ENCODE assay signal across 9 mouse cellular contexts in the genomic region with DNA sequence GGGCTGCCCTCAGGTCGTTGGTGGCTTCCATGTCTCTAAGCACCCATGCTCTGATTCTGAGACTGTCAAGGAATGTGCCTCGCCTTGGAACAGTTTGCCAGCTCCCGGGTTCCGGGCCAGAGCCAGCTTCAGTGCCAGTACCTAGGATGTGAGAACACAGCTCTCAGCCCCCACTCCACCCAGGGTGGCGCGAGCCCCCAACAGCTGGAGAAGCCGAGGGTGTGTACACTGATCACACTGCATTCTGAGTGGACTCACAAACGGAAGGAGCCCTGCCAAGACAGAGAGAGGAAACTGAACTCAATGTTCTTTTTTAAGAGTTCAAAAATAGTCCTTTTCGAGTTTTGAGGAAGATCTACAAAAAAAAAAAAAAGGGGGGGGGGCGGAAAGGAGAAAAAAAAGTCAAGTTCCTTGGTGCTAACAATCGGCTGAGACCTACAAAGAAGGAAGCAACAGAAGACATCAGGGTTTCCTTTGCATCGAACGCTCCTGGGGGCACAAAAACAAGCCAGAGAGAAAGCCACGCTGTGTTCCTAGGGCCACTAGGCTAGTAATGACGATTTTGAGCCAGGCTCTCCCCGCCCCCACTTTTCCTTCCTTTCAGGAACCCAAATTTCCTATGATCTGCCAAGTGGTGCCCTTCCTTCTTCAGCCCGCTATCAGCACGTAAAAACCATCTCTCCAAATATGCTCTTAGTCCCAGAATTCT. TPM values are rescaled to one million over a fixed set of nuclear protein-coding genes. Genes with fewer than 3 reads are reported as not detected.
DNase-seq lines count a peak whose midpoint lies in the region; ATAC-seq and TF ChIP-seq lines count a peak whose summit lies in the region.
"Had no signal": no experiment of that assay in that cellular context is flagged by ENCODE, and none has a peak within 500 bp of the region (broad histone marks: within the 10 kb centered on the region; RNA-seq: fewer than 3 reads in every experiment).

No protein-coding gene starts in this region.

- peak; percentile 65 to 74 for DNase-seq in heart, adult 18-20 months
- no peak for DNase-seq in heart, postnatal 4 days
- peak; percentile 31 to 56 for DNase-seq in adrenal gland, postnatal 36 days
- DNase-seq in left cerebral cortex, adult 9 months (ENCODE audit: low spot score in 2 of 2) = peak; percentile 55 to 72
- no peak for DNase-seq in spleen, postnatal 14 days (ENCODE audit: low spot score in 2 of 2)
- no peak for DNase-seq in forebrain, postnatal 0 days
- DNase-seq in spleen, postnatal 36 days (ENCODE audit: low spot score in 2 of 2) = no peak

- peak; percentile 33 for ATAC-seq in granulocyte monocyte progenitor cell, adult 5-6 weeks (replicated peaks; ENCODE audit: poor library complexity, severe bottlenecking)
- ATAC-seq in forebrain, postnatal 0 days = no peak

- H3K36me3 ChIP-seq in forebrain, postnatal 0 days (ENCODE audit: insufficient read depth) = no peaks in the 10 kb centered on the region
- H3K36me3 ChIP-seq: lung, embryonic 15.5 days had no signal

- H3K9ac ChIP-seq in forebrain, postnatal 0 days = no peak overlapping the region
- H3K9ac ChIP-seq: lung, embryonic 15.5 days had no signal

- no peak overlapping the region for H3K4me2 ChIP-seq in forebrain, postnatal 0 days (ENCODE audit: low read depth)
- H3K4me2 ChIP-seq: lung, embryonic 15.5 days had no signal

- H3K4me1 ChIP-seq in forebrain, postnatal 0 days (ENCODE audit: insufficient read depth) = no peaks in the 10 kb centered on the region

- no peaks in the 10 kb centered on the region for H3K9me3 ChIP-seq in forebrain, postnatal 0 days (ENCODE audit: low read length)
- H3K9me3 ChIP-seq: lung, embryonic 15.5 days had no signal

- H3K27ac ChIP-seq in forebrain, postnatal 0 days (ENCODE audit: low read depth, low read length) = no peak overlapping the region
- H3K27ac ChIP-seq: lung, embryonic 15.5 days had no signal

- TF ChIP-seq CTCF in forebrain, postnatal 0 days (IDR thresholded peaks at IDR 0.05; ENCODE audit: low read depth) = no peak

- no peaks in the 10 kb centered on the region for H3K27me3 ChIP-seq in forebrain, postnatal 0 days (ENCODE audit: insufficient read depth, low read length)
- H3K27me3 ChIP-seq: lung, embryonic 15.5 days had no signal

- 78% methylated on average over 18 of the region's 18 CpGs for WGBS in forebrain, postnatal 0 days

- H3K4me3 ChIP-seq in forebrain, postnatal 0 days (ENCODE audit: low read depth, low read length) = no peak overlapping the region
- H3K4me3 ChIP-seq: lung, embryonic 15.5 days had no signal

RNA-seq across cellular contexts. Expression of a gene that starts 48.1 kb away (rescaled TPM):
- total RNA-seq in heart, adult 18-20 months (2021) = 100 to 1,000 TPM; 228 to 259 TPM
- 100 to 1,000 TPM; 278 to 282 TPM for total RNA-seq in heart, postnatal 4 days (2021)
- 1 to 10 TPM; 2.0 to 6.6 TPM for total RNA-seq in adrenal gland, postnatal 36 days (2021)
- total RNA-seq in granulocyte monocyte progenitor cell, adult 5-6 weeks (2014; fragmentation: Nextera tagmentation) = not detected in 2 replicates
- 0.04 TPM in 1 of 2 replicates, not detected in the other for total RNA-seq in granulocyte monocyte progenitor cell, adult 5-6 weeks (2017)
- 0.92 and 1.0 TPM in 2 replicates for total RNA-seq in forebrain, postnatal 0 days (2014; rRNA removed)
- 1.7 and 1.8 TPM in 2 replicates for polyA plus RNA-seq in forebrain, postnatal 0 days (2015; fragmentation: Nextera tagmentation; extraction: Ambion mirVana)

RNA-seq across cellular contexts. Expression of a gene that starts 51.5 kb away (rescaled TPM):
- 10 to 100 TPM; 20.4 to 20.9 TPM for total RNA-seq in heart, adult 18-20 months (2021)
- 10 to 100 TPM; 35.5 to 36.9 TPM for total RNA-seq in heart, postnatal 4 days (2021)
- total RNA-seq in adrenal gland, postnatal 36 days (2021) = 10 to 100 TPM; 48.5 to 49.5 TPM
- 74.1 and 79.0 TPM in 2 replicates for total RNA-seq in granulocyte monocyte progenitor cell, adult 5-6 weeks (2014; fragmentation: Nextera tagmentation)
- total RNA-seq in granulocyte monocyte progenitor cell, adult 5-6 weeks (2017) = 104 and 131 TPM in 2 replicates
- total RNA-seq in forebrain, postnatal 0 days (2014; rRNA removed) = 48.9 and 56.1 TPM in 2 replicates
- 58.7 and 58.9 TPM in 2 replicates for polyA plus RNA-seq in forebrain, postnatal 0 days (2015; fragmentation: Nextera tagmentation; extraction: Ambion mirVana)

RNA-seq across cellular contexts. Expression of a gene that starts 51.6 kb away (rescaled TPM):
- total RNA-seq in heart, adult 18-20 months (2021) = 10 to 100 TPM; 15.0 to 17.3 TPM
- 10 to 100 TPM; 19.3 to 20.3 TPM for total RNA-seq in heart, postnatal 4 days (2021)
- total RNA-seq in adrenal gland, postnatal 36 days (2021) = 10 to 100 TPM; 29.4 to 29.5 TPM
- total RNA-seq in granulocyte monocyte progenitor cell, adult 5-6 weeks (2014; fragmentation: Nextera tagmentation) = 29.4 and 36.9 TPM in 2 replicates
- total RNA-seq in granulocyte monocyte progenitor cell, adult 5-6 weeks (2017) = 27.9 and 30.1 TPM in 2 replicates
- total RNA-seq in forebrain, postnatal 0 days (2014; rRNA removed) = 27.4 and 31.4 TPM in 2 replicates
- polyA plus RNA-seq in forebrain, postnatal 0 days (2015; fragmentation: Nextera tagmentation; extraction: Ambion mirVana) = 12.3 and 19.3 TPM in 2 replicates

Comparison
In these comparisons a context has a peak if more than half of its experiments do, and no peak if none do; other contexts are left out.
1. DNase-seq: peak in heart, adult 18-20 months (2 of 2), adrenal gland, postnatal 36 days (2 of 2) and left cerebral cortex, adult 9 months (2 of 2); none in heart, postnatal 4 days (single experiment), spleen, postnatal 14 days (0 of 2), forebrain, postnatal 0 days (single experiment) and spleen, postnatal 36 days (0 of 2).
2. RNA of a gene that starts 48.1 kb away (total RNA-seq): 278 to 282 TPM in heart, postnatal 4 days and 228 to 259 TPM in heart, adult 18-20 months; 2.0 to 6.6 TPM in adrenal gland, postnatal 36 days, 0.92 to 1.0 TPM in forebrain, postnatal 0 days and 0.04 TPM in granulocyte monocyte progenitor cell, adult 5-6 weeks; every median in the first group is over 10 times any median in the second.